In genomic region chr1:23279827-23280226, GRCm38 (mm10) we compare ENCODE assay signal across 14 mouse cellular contexts.
A peak's percentile ranks its signal among the peaks of the same experiment; 100 is the strongest.
DNase-seq lines count a peak whose midpoint lies in the region; ATAC-seq lines count a peak whose summit lies in the region.
"Had no signal": no experiment of that assay in that cellular context is flagged by ENCODE, and none has a peak within 500 bp of the region (broad histone marks: within the 10 kb centered on the region; RNA-seq: fewer than 3 reads in every experiment).

No protein-coding gene starts in this region.

- H3K4me1 ChIP-seq in heart, embryonic 11.5 days (ENCODE audit: control insufficient read depth, insufficient read depth, low read length), result peaks cover 19% of the 10 kb centered on the region
- no peaks in the 10 kb centered on the region for H3K4me1 ChIP-seq in kidney, embryonic 16.5 days (ENCODE audit: insufficient read depth, low read length)
- no peaks in the 10 kb centered on the region for H3K4me1 ChIP-seq in kidney, embryonic 15.5 days
- peaks cover 2 to 25% of the 10 kb centered on the region in 2 experiments; a peak in 2 of 4 replicates for H3K4me1 ChIP-seq in heart, embryonic 14.5 days (ENCODE audit: control insufficient read depth in 2 of 2, insufficient read depth in 2 of 2, low read length in 2 of 2)
- no peaks in the 10 kb centered on the region for H3K4me1 ChIP-seq in hindbrain, embryonic 11.5 days (replicated peaks; ENCODE audit: control insufficient read depth, insufficient read depth, low read length)
- H3K4me1 ChIP-seq in forebrain, embryonic 15.5 days, result peaks cover 10% of the 10 kb centered on the region; the same call in 1 of the 2 replicates
- H3K4me1 ChIP-seq: limb, embryonic 12.5 days had no signal

- intact Hi-C loops in heart, postnatal 10 days (cut with DNase I), result loop anchor here (10.0 kb wide), 2 partner anchors 215 to 675 kb away; no protein-coding TSS in a partner anchor

- peak; percentile 37 to 73 for DNase-seq in heart, adult 18-20 months
- peak; percentile 32 to 38 for DNase-seq in heart, postnatal 10 days
- DNase-seq in hindbrain, embryonic 11.5 days (ENCODE audit: low spot score), result no peak
- DNase-seq: cerebellum, postnatal 10 days; embryo, embryonic 11 days; midbrain, embryonic 14.5 days; right cerebral cortex, adult 18-20 months had no signal

- no peak overlapping the region for H3K4me2 ChIP-seq in heart, embryonic 11.5 days
- H3K4me2 ChIP-seq in kidney, embryonic 16.5 days (replicated peaks; ENCODE audit: low read depth, low read length), result no peak overlapping the region
- H3K4me2 ChIP-seq in kidney, embryonic 15.5 days, result no peak overlapping the region
- no peak overlapping the region for H3K4me2 ChIP-seq in heart, embryonic 14.5 days (ENCODE audit: low read length)
- H3K4me2 ChIP-seq in hindbrain, embryonic 11.5 days (replicated peaks; ENCODE audit: low read depth, low read length), result no peak overlapping the region
- H3K4me2 ChIP-seq in forebrain, embryonic 15.5 days (replicated peaks), result no peak overlapping the region
- H3K4me2 ChIP-seq: forebrain, embryonic 13.5 days; limb, embryonic 12.5 days had no signal

- no peak overlapping the region for H3K27ac ChIP-seq in heart, embryonic 11.5 days (ENCODE audit: low read depth, low read length)
- no peak overlapping the region for H3K27ac ChIP-seq in kidney, embryonic 16.5 days (ENCODE audit: low read length)
- H3K27ac ChIP-seq in kidney, embryonic 15.5 days, result no peak overlapping the region
- H3K27ac ChIP-seq in heart, embryonic 14.5 days (replicated peaks in 1 of 2; ENCODE audit: control insufficient read depth in 1 of 2, insufficient read depth in 1 of 2, low read depth in 2 of 2, low read length in 2 of 2), result no peak overlapping the region; a peak in 1 of 4 replicates
- no peak overlapping the region for H3K27ac ChIP-seq in hindbrain, embryonic 11.5 days (ENCODE audit: low read depth, low read length)
- no peak overlapping the region for H3K27ac ChIP-seq in forebrain, embryonic 15.5 days (replicated peaks)
- H3K27ac ChIP-seq: forebrain, embryonic 13.5 days; limb, embryonic 12.5 days had no signal

- H3K4me3 ChIP-seq in heart, embryonic 11.5 days (ENCODE audit: low read depth, low read length), result no peak overlapping the region
- H3K4me3 ChIP-seq in kidney, embryonic 16.5 days (ENCODE audit: low read length), result no peak overlapping the region
- H3K4me3 ChIP-seq in kidney, embryonic 15.5 days (replicated peaks), result no peak overlapping the region
- H3K4me3 ChIP-seq in heart, embryonic 14.5 days (ENCODE audit: control insufficient read depth in 1 of 2, insufficient read depth in 1 of 2, low read depth in 1 of 2, low read length in 2 of 2), result no peak overlapping the region
- no peak overlapping the region for H3K4me3 ChIP-seq in hindbrain, embryonic 11.5 days (ENCODE audit: low read depth, low read length)
- no peak overlapping the region for H3K4me3 ChIP-seq in forebrain, embryonic 15.5 days
- H3K4me3 ChIP-seq: forebrain, embryonic 13.5 days; limb, embryonic 12.5 days had no signal

- no peak for ATAC-seq in heart, embryonic 11.5 days (replicated peaks; ENCODE audit: insufficient number of reproducible peaks, low FRiP score, low TSS enrichment)
- ATAC-seq in kidney, embryonic 16.5 days (ENCODE audit: low FRiP score, low TSS enrichment), result peak; percentile 59; the same call in 1 of the 2 replicates
- ATAC-seq in kidney, embryonic 15.5 days (replicated peaks; ENCODE audit: low FRiP score), result no peak
- ATAC-seq in heart, embryonic 14.5 days (ENCODE audit: insufficient number of reproducible peaks, insufficient read depth, low FRiP score, low read depth), result peak; percentile 71
- ATAC-seq in hindbrain, embryonic 11.5 days (ENCODE audit: low FRiP score), result no peak
- ATAC-seq in forebrain, embryonic 15.5 days (replicated peaks), result no peak
- ATAC-seq: forebrain, embryonic 13.5 days had no signal

- no peak overlapping the region for H3K9ac ChIP-seq in heart, embryonic 11.5 days (ENCODE audit: low read depth, low read length)
- no peak overlapping the region for H3K9ac ChIP-seq in kidney, embryonic 16.5 days (replicated peaks; ENCODE audit: low read length)
- H3K9ac ChIP-seq in kidney, embryonic 15.5 days, result no peak overlapping the region
- H3K9ac ChIP-seq in heart, embryonic 14.5 days (ENCODE audit: low read length), result no peak overlapping the region
- no peak overlapping the region for H3K9ac ChIP-seq in hindbrain, embryonic 11.5 days (ENCODE audit: low read depth, low read length)
- H3K9ac ChIP-seq in forebrain, embryonic 15.5 days (replicated peaks), result no peak overlapping the region
- H3K9ac ChIP-seq: forebrain, embryonic 13.5 days; limb, embryonic 12.5 days had no signal

- no peaks in the 10 kb centered on the region for H3K9me3 ChIP-seq in heart, embryonic 11.5 days (replicated peaks; ENCODE audit: control insufficient read depth, low read length)
- H3K9me3 ChIP-seq in kidney, embryonic 16.5 days (ENCODE audit: low read length), result no peaks in the 10 kb centered on the region
- no peaks in the 10 kb centered on the region for H3K9me3 ChIP-seq in kidney, embryonic 15.5 days (replicated peaks)
- H3K9me3 ChIP-seq in heart, embryonic 14.5 days (ENCODE audit: control insufficient read depth, low read length), result no peaks in the 10 kb centered on the region
- no peaks in the 10 kb centered on the region for H3K9me3 ChIP-seq in hindbrain, embryonic 11.5 days (ENCODE audit: control insufficient read depth, low read length)
- no peaks in the 10 kb centered on the region for H3K9me3 ChIP-seq in forebrain, embryonic 15.5 days
- H3K9me3 ChIP-seq: forebrain, embryonic 13.5 days; limb, embryonic 12.5 days had no signal

- H3K27me3 ChIP-seq in heart, embryonic 11.5 days (ENCODE audit: control insufficient read depth, insufficient read depth, low read length), result no peaks in the 10 kb centered on the region
- H3K27me3 ChIP-seq in kidney, embryonic 16.5 days (ENCODE audit: insufficient read depth, low read length), result no peaks in the 10 kb centered on the region
- H3K27me3 ChIP-seq in kidney, embryonic 15.5 days, result no peaks in the 10 kb centered on the region
- H3K27me3 ChIP-seq in heart, embryonic 14.5 days (ENCODE audit: control insufficient read depth, insufficient read depth, low read length), result no peaks in the 10 kb centered on the region
- no peaks in the 10 kb centered on the region for H3K27me3 ChIP-seq in hindbrain, embryonic 11.5 days (ENCODE audit: control insufficient read depth, insufficient read depth, low read length)
- no peaks in the 10 kb centered on the region for H3K27me3 ChIP-seq in forebrain, embryonic 15.5 days
- H3K27me3 ChIP-seq: forebrain, embryonic 13.5 days; limb, embryonic 12.5 days had no signal

- peaks cover 4% of the 10 kb centered on the region for H3K36me3 ChIP-seq in heart, embryonic 11.5 days (ENCODE audit: control insufficient read depth, insufficient read depth, low read length)
- H3K36me3 ChIP-seq in kidney, embryonic 16.5 days (ENCODE audit: insufficient read depth, low read length), result 0 out of 2 replicates have a peak, but pooled peaks cover 2% of the 10 kb centered on the region
- H3K36me3 ChIP-seq in kidney, embryonic 15.5 days, result peaks cover 29% of the 10 kb centered on the region
- H3K36me3 ChIP-seq in heart, embryonic 14.5 days (ENCODE audit: control insufficient read depth, insufficient read depth, low read length), result peaks cover 59% of the 10 kb centered on the region
- H3K36me3 ChIP-seq in hindbrain, embryonic 11.5 days (ENCODE audit: control insufficient read depth, insufficient read depth, low read length), result no peaks in the 10 kb centered on the region
- no peaks in the 10 kb centered on the region for H3K36me3 ChIP-seq in forebrain, embryonic 15.5 days
- H3K36me3 ChIP-seq: limb, embryonic 12.5 days had no signal

- WGBS in heart, embryonic 11.5 days (ENCODE audit: insufficient replicate concordance), result 77% methylated on average over 2 of the region's 2 CpGs
- WGBS in kidney, embryonic 16.5 days, result 84% methylated on average over 2 of the region's 2 CpGs
- WGBS in kidney, embryonic 15.5 days, result 77% methylated on average over 2 of the region's 2 CpGs
- 70% methylated on average over 2 of the region's 2 CpGs for WGBS in heart, embryonic 14.5 days
- 91% methylated on average over 2 of the region's 2 CpGs for WGBS in hindbrain, embryonic 11.5 days
- 90% methylated on average over 2 of the region's 2 CpGs for WGBS in forebrain, embryonic 15.5 days

Comparison
In these comparisons a context has a peak if more than half of its experiments do, and no peak if none do; other contexts are left out.
1. ATAC-seq: peak in kidney, embryonic 16.5 days (single experiment) and heart, embryonic 14.5 days (single experiment); none in heart, embryonic 11.5 days (single experiment), kidney, embryonic 15.5 days (single experiment), hindbrain, embryonic 11.5 days (single experiment) and forebrain, embryonic 15.5 days (single experiment).